In genomic region chr17:13008528-13008927, GRCm38 (mm10) we compare ENCODE assay signal across 8 mouse cellular contexts. TPM values are rescaled to one million over a fixed set of nuclear protein-coding genes. Genes with fewer than 3 reads are reported as not detected.
A peak's percentile ranks its signal among the peaks of the same experiment; 100 is the strongest.
DNase-seq lines count a peak whose midpoint lies in the region; ATAC-seq and TF ChIP-seq lines count a peak whose summit lies in the region.

No protein-coding gene starts in this region.

- peak overlapping the region; percentile 84 for H3K27ac ChIP-seq in spleen, adult 2 months (ENCODE audit: insufficient read depth, low read length)
- H3K27ac ChIP-seq in embryonic facial prominence, embryonic 14.5 days (replicated peaks; ENCODE audit: low read depth, low read length): peak overlapping the region; percentile 73; the same call in 1 of the 2 replicates
- H3K27ac ChIP-seq in hindbrain, embryonic 14.5 days: peak overlapping the region; percentile 80
- H3K27ac ChIP-seq in midbrain, postnatal 0 days (ENCODE audit: low read depth, low read length): peak overlapping the region; percentile 85; the same call in 1 of the 2 replicates

- no peaks in the 10 kb centered on the region for H3K27me3 ChIP-seq in spleen, adult 2 months (ENCODE audit: control insufficient read depth, insufficient read depth, low read length)
- no peaks in the 10 kb centered on the region for H3K27me3 ChIP-seq in embryonic facial prominence, embryonic 14.5 days (replicated peaks; ENCODE audit: control insufficient read depth, insufficient read depth, low read length)
- no peaks in the 10 kb centered on the region for H3K27me3 ChIP-seq in hindbrain, embryonic 14.5 days (ENCODE audit: control insufficient read depth, insufficient read depth, low read length)
- H3K27me3 ChIP-seq in midbrain, postnatal 0 days (ENCODE audit: insufficient read depth, low read length): no peaks in the 10 kb centered on the region

- no peak for TF ChIP-seq CTCF in spleen, adult 2 months (IDR thresholded peaks at IDR 0.05; ENCODE audit: extremely low read depth, insufficient read depth, insufficient read length, insufficient replicate concordance)
- no peak for TF ChIP-seq CTCF in midbrain, postnatal 0 days (IDR thresholded peaks at IDR 0.05)

- peak overlapping the region; percentile 70 for H3K4me3 ChIP-seq in spleen, adult 2 months (ENCODE audit: extremely low read depth, insufficient read depth, insufficient read length)
- H3K4me3 ChIP-seq in embryonic facial prominence, embryonic 14.5 days (ENCODE audit: low read depth, low read length): peak overlapping the region; percentile 64
- H3K4me3 ChIP-seq in hindbrain, embryonic 14.5 days (replicated peaks; ENCODE audit: low read length): peak overlapping the region; percentile 53
- H3K4me3 ChIP-seq in midbrain, postnatal 0 days (ENCODE audit: low read depth, low read length): peak overlapping the region; percentile 89

- H3K9me3 ChIP-seq in embryonic facial prominence, embryonic 14.5 days (ENCODE audit: control insufficient read depth, low read length): no peaks in the 10 kb centered on the region
- H3K9me3 ChIP-seq in hindbrain, embryonic 14.5 days (ENCODE audit: control insufficient read depth, low read length): no peaks in the 10 kb centered on the region
- H3K9me3 ChIP-seq in midbrain, postnatal 0 days (ENCODE audit: low read length): no peaks in the 10 kb centered on the region

- peak in 1 of 2 experiments; percentile 14 for DNase-seq in spleen, adult 2 months (ENCODE audit: low read depth in 1 of 2, low spot score in 2 of 2)
- DNase-seq in spleen, adult 12 weeks (ENCODE audit: low spot score): no peak
- DNase-seq in embryonic facial prominence, embryonic 14.5 days (ENCODE audit: low spot score): no peak
- DNase-seq in hindbrain, embryonic 14.5 days (ENCODE audit: low spot score): no peak
- peak; percentile 18 for DNase-seq in liver
- DNase-seq in midbrain, postnatal 0 days (ENCODE audit: low spot score): no peak
- no peak for DNase-seq in gastrocnemius, adult 8-10 months (ENCODE audit: low spot score in 2 of 2)

- peaks cover 10% of the 10 kb centered on the region; the same call in 1 of the 2 replicates for H3K36me3 ChIP-seq in spleen, adult 2 months (ENCODE audit: control insufficient read depth, insufficient read depth, low read length)
- H3K36me3 ChIP-seq in embryonic facial prominence, embryonic 14.5 days (ENCODE audit: control insufficient read depth, insufficient read depth, low read length): peaks cover 29% of the 10 kb centered on the region
- H3K36me3 ChIP-seq in hindbrain, embryonic 14.5 days (replicated peaks; ENCODE audit: control insufficient read depth, insufficient read depth): peaks cover 33% of the 10 kb centered on the region
- peaks cover 10% of the 10 kb centered on the region for H3K36me3 ChIP-seq in midbrain, postnatal 0 days (ENCODE audit: insufficient read depth, low read length)

- ATAC-seq in embryonic facial prominence, embryonic 14.5 days (ENCODE audit: low read depth): no peak
- ATAC-seq in hindbrain, embryonic 14.5 days (ENCODE audit: low FRiP score): no peak
- ATAC-seq in midbrain, postnatal 0 days (ENCODE audit: low FRiP score): no peak
- no peak for ATAC-seq in activated CD4-positive, CD25-positive, alpha-beta regulatory T cell, adult 4 months

- peak overlapping the region; percentile 76 for H3K9ac ChIP-seq in embryonic facial prominence, embryonic 14.5 days (ENCODE audit: low read depth, low read length)
- peak overlapping the region; percentile 62 for H3K9ac ChIP-seq in hindbrain, embryonic 14.5 days
- peak overlapping the region; percentile 82 for H3K9ac ChIP-seq in midbrain, postnatal 0 days (replicated peaks; ENCODE audit: low read length, poor library complexity, severe bottlenecking)

- WGBS in spleen, adult 2 months: 1% methylated on average over 10 of the region's 10 CpGs
- WGBS in embryonic facial prominence, embryonic 14.5 days: 7% methylated on average over 10 of the region's 10 CpGs
- WGBS in hindbrain, embryonic 14.5 days: under 1% methylated on average over 10 of the region's 10 CpGs
- WGBS in midbrain, postnatal 0 days: under 1% methylated on average over 10 of the region's 10 CpGs

- no peaks in the 10 kb centered on the region; the same call in 1 of the 2 replicates for H3K4me1 ChIP-seq in spleen, adult 2 months (ENCODE audit: control insufficient read depth, insufficient read depth, insufficient read length)
- peaks cover 7% of the 10 kb centered on the region; the same call in 1 of the 2 replicates for H3K4me1 ChIP-seq in embryonic facial prominence, embryonic 14.5 days (ENCODE audit: control insufficient read depth, insufficient read depth, low read length)
- peaks cover 10% of the 10 kb centered on the region for H3K4me1 ChIP-seq in hindbrain, embryonic 14.5 days (replicated peaks; ENCODE audit: control insufficient read depth, insufficient read depth, low read length)
- 0 out of 2 replicates have a peak, but pooled peaks cover 4% of the 10 kb centered on the region for H3K4me1 ChIP-seq in midbrain, postnatal 0 days (ENCODE audit: insufficient read depth, low read length)

- H3K4me2 ChIP-seq in embryonic facial prominence, embryonic 14.5 days (ENCODE audit: low read depth, low read length): peak overlapping the region; percentile 85
- H3K4me2 ChIP-seq in hindbrain, embryonic 14.5 days (replicated peaks): peak overlapping the region; percentile 89
- H3K4me2 ChIP-seq in midbrain, postnatal 0 days (ENCODE audit: low read depth, low read length, poor library complexity, severe bottlenecking): peak overlapping the region; percentile 69

- no peak for TF ChIP-seq POLR2A in spleen, adult 2 months (IDR thresholded peaks at IDR 0.05; ENCODE audit: low read depth, low read length)

RNA-seq across cellular contexts. Expression of gene Sod2, which starts 1.9 kb away (rescaled TPM):
- 98.9 and 191 TPM in 2 replicates for polyA plus RNA-seq in spleen, adult 2 months (2012; rRNA removed)
- polyA plus RNA-seq in embryonic facial prominence, embryonic 14.5 days (2014; fragmentation: Nextera tagmentation; extraction: Ambion mirVana): 117 and 136 TPM in 2 replicates
- polyA plus RNA-seq in hindbrain, embryonic 14.5 days (2014; fragmentation: Nextera tagmentation; extraction: Ambion mirVana): 163 and 172 TPM in 2 replicates
- total RNA-seq in midbrain, postnatal 0 days (2014; rRNA removed): 160 and 177 TPM in 2 replicates
- polyA plus RNA-seq in midbrain, postnatal 0 days (2015; fragmentation: Nextera tagmentation; extraction: Ambion mirVana): 121 and 128 TPM in 2 replicates
- polyA plus RNA-seq in activated CD4-positive, CD25-positive, alpha-beta regulatory T cell, adult 4 months (2017; shearing (Covaris generic)): 10 to 100 TPM; 62.4 to 64.0 TPM
- total RNA-seq in gastrocnemius, adult 8-10 months (2022): 100 to 1,000 TPM; 386 to 415 (median 402) TPM

RNA-seq across cellular contexts. Expression of gene Wtap, which starts 14.6 kb away (rescaled TPM):
- polyA plus RNA-seq in spleen, adult 2 months (2012; rRNA removed): 11.7 TPM in 2 replicates
- 118 and 121 TPM in 2 replicates for polyA plus RNA-seq in embryonic facial prominence, embryonic 14.5 days (2014; fragmentation: Nextera tagmentation; extraction: Ambion mirVana)
- 120 and 123 TPM in 2 replicates for polyA plus RNA-seq in hindbrain, embryonic 14.5 days (2014; fragmentation: Nextera tagmentation; extraction: Ambion mirVana)
- 82.7 and 88.8 TPM in 2 replicates for total RNA-seq in midbrain, postnatal 0 days (2014; rRNA removed)
- polyA plus RNA-seq in midbrain, postnatal 0 days (2015; fragmentation: Nextera tagmentation; extraction: Ambion mirVana): 134 and 147 TPM in 2 replicates
- polyA plus RNA-seq in activated CD4-positive, CD25-positive, alpha-beta regulatory T cell, adult 4 months (2017; shearing (Covaris generic)): 100 to 1,000 TPM; 110 to 181 TPM
- total RNA-seq in gastrocnemius, adult 8-10 months (2022): 10 to 100 TPM; 22.5 to 28.0 (median 26.2) TPM

RNA-seq across cellular contexts. Expression of gene Gpr31b, which starts 43.6 kb away (rescaled TPM):
- polyA plus RNA-seq in spleen, adult 2 months (2012; rRNA removed): 0.41 and 0.62 TPM in 2 replicates
- not detected in 2 replicates for polyA plus RNA-seq in embryonic facial prominence, embryonic 14.5 days (2014; fragmentation: Nextera tagmentation; extraction: Ambion mirVana)
- 0.16 and 0.22 TPM in 2 replicates for polyA plus RNA-seq in hindbrain, embryonic 14.5 days (2014; fragmentation: Nextera tagmentation; extraction: Ambion mirVana)
- total RNA-seq in midbrain, postnatal 0 days (2014; rRNA removed): 0.80 and 1.0 TPM in 2 replicates
- not detected in 2 replicates for polyA plus RNA-seq in midbrain, postnatal 0 days (2015; fragmentation: Nextera tagmentation; extraction: Ambion mirVana)
- not detected for polyA plus RNA-seq in activated CD4-positive, CD25-positive, alpha-beta regulatory T cell, adult 4 months (2017; shearing (Covaris generic))
- total RNA-seq in gastrocnemius, adult 8-10 months (2022): not detected

RNA-seq across cellular contexts. Expression of gene Acat2, which starts 48.0 kb away (rescaled TPM):
- 3.5 and 4.6 TPM in 2 replicates for polyA plus RNA-seq in spleen, adult 2 months (2012; rRNA removed)
- polyA plus RNA-seq in embryonic facial prominence, embryonic 14.5 days (2014; fragmentation: Nextera tagmentation; extraction: Ambion mirVana): 85.8 and 98.2 TPM in 2 replicates
- 216 and 283 TPM in 2 replicates for polyA plus RNA-seq in hindbrain, embryonic 14.5 days (2014; fragmentation: Nextera tagmentation; extraction: Ambion mirVana)
- 181 and 194 TPM in 2 replicates for total RNA-seq in midbrain, postnatal 0 days (2014; rRNA removed)
- polyA plus RNA-seq in midbrain, postnatal 0 days (2015; fragmentation: Nextera tagmentation; extraction: Ambion mirVana): 247 and 254 TPM in 2 replicates
- polyA plus RNA-seq in activated CD4-positive, CD25-positive, alpha-beta regulatory T cell, adult 4 months (2017; shearing (Covaris generic)): 10 to 100 TPM; 38.5 to 40.3 TPM
- total RNA-seq in gastrocnemius, adult 8-10 months (2022): 1 to 10 TPM; 3.9 to 4.8 (median 4.3) TPM

RNA-seq across cellular contexts. Expression of gene Tcp10b, which starts 52.4 kb away (rescaled TPM):
- polyA plus RNA-seq in spleen, adult 2 months (2012; rRNA removed): not detected in 2 replicates
- polyA plus RNA-seq in embryonic facial prominence, embryonic 14.5 days (2014; fragmentation: Nextera tagmentation; extraction: Ambion mirVana): 0.39 TPM in 1 of 2 replicates, not detected in the other
- polyA plus RNA-seq in hindbrain, embryonic 14.5 days (2014; fragmentation: Nextera tagmentation; extraction: Ambion mirVana): 0.29 and 0.44 TPM in 2 replicates
- total RNA-seq in midbrain, postnatal 0 days (2014; rRNA removed): 0.11 and 0.38 TPM in 2 replicates
- 0.20 and 0.56 TPM in 2 replicates for polyA plus RNA-seq in midbrain, postnatal 0 days (2015; fragmentation: Nextera tagmentation; extraction: Ambion mirVana)
- polyA plus RNA-seq in activated CD4-positive, CD25-positive, alpha-beta regulatory T cell, adult 4 months (2017; shearing (Covaris generic)): not detected
- total RNA-seq in gastrocnemius, adult 8-10 months (2022): under 1 TPM in 3 of 4 experiments, not detected in 1; 0.16 to 0.43 (median 0.27) TPM
